Mouse (Mus musculus) kidney, embryonic 14.5 days (tissue): ENCODE results near the gene Hist1h3d. TPM values are rescaled to one million over a fixed set of nuclear protein-coding genes. Genes with fewer than 3 reads are reported as not detected.
"Not testable (repeated sequence)": the region's sequence is repeated elsewhere in the genome, so short reads cannot be mapped to it uniquely, and the experiment has no call there.

Experiments
- ATAC-seq: fragments of 200-750 bp; cut with Nextera tagmentation; 2 replicates; pipeline ENCODE4 v1.8.0; 2017; ENCODE audit warnings: moderate number of reproducible peaks, mild to moderate bottlenecking, moderate TSS enrichment, moderate library complexity; ENCODE audit not compliant: low FRiP score, low TSS enrichment
- H3K27ac ChIP-seq: fragments of 300-500 bp; sonication (generic); 2 replicates; pipeline ENCODE4 v1.5.1; 2014; ENCODE audit warnings: low read depth, mild to moderate bottlenecking, low read length, moderate library complexity, mixed read lengths
- H3K27me3 ChIP-seq: fragments of 300-500 bp; sonication (generic); 2 replicates; pipeline ENCODE4 v1.6.1; 2014; ENCODE audit warnings: mild to moderate bottlenecking, low read length; ENCODE audit not compliant: control insufficient read depth, insufficient read depth
- H3K36me3 ChIP-seq: fragments of 300-500 bp; sonication (generic); 2 replicates; pipeline ENCODE4 v1.6.1; 2014; ENCODE audit warnings: low read length, mixed read lengths; ENCODE audit not compliant: control insufficient read depth, insufficient read depth
- H3K4me1 ChIP-seq: fragments of 300-500 bp; sonication (generic); 2 replicates; pipeline ENCODE4 v1.6.1; 2014; ENCODE audit warnings: low read length, mixed read lengths; ENCODE audit not compliant: control insufficient read depth, insufficient read depth
- H3K4me2 ChIP-seq: fragments of 300-500 bp; sonication (generic); replicated peaks from 2 replicates; pipeline ENCODE4 v1.6.1; 2014; ENCODE audit warnings: low read depth, mild to moderate bottlenecking, low read length
- H3K4me3 ChIP-seq: fragments of 300-500 bp; sonication (generic); 2 replicates; pipeline ENCODE4 v1.5.1; 2014; ENCODE audit warnings: mild to moderate bottlenecking, low read length
- H3K9ac ChIP-seq: fragments of 300-500 bp; sonication (generic); 2 replicates; pipeline ENCODE4 v1.6.1; 2014; ENCODE audit warnings: low read depth, mild to moderate bottlenecking, low read length, moderate library complexity
- H3K9me3 ChIP-seq: fragments of 300-500 bp; sonication (generic); 2 replicates; pipeline ENCODE4 v1.6.1; 2016; ENCODE audit warnings: low read length; ENCODE audit not compliant: control insufficient read depth
- WGBS: fragments of 180-500 bp; shearing (Covaris S2); extraction: QIAGEN DNeasy Blood & Tissue Kit; methylation state at CpG from one replicate; pipeline ENCODE4 v1.1.7; 2014; 5-methylcytosine and 5-hydroxymethylcytosine counted together
- polyA plus RNA-seq: library from polyadenylated mRNA; unstranded; fragments of >200 nt; fragmentation: Nextera tagmentation; extraction: Ambion mirVana; gene quantifications from 2 replicates; pipeline ENCODE4 v1.2.1, GENCODE M21; 2014

The Hist1h3d gene
- polyA plus RNA-seq, 1 experiment from 2014 or later = 12.0 TPM

- Histone ChIP-seq H3K4me2 (no peak overlapping the region), H3K27me3 (no peaks in the 10 kb centered on the region), H3K9ac (no peak overlapping the region), H3K36me3 (no peaks in the 10 kb centered on the region), H3K4me3 (no peak overlapping the region), H3K9me3 (no peaks in the 10 kb centered on the region), H3K4me1 (peaks cover 13% of the 10 kb centered on the region), H3K27ac (0 out of 2 replicates have a peak overlapping the region, but pooled peaks have one; percentile 37)
- ATAC-seq = no peak
- 98% methylated on average over 1 of the region's 1 CpGs for WGBS
These were observed 2.3 kb downstream of the Hist1h3d start for GRCm38 (mm10) chr13:23577835-23578234.

DNA sequence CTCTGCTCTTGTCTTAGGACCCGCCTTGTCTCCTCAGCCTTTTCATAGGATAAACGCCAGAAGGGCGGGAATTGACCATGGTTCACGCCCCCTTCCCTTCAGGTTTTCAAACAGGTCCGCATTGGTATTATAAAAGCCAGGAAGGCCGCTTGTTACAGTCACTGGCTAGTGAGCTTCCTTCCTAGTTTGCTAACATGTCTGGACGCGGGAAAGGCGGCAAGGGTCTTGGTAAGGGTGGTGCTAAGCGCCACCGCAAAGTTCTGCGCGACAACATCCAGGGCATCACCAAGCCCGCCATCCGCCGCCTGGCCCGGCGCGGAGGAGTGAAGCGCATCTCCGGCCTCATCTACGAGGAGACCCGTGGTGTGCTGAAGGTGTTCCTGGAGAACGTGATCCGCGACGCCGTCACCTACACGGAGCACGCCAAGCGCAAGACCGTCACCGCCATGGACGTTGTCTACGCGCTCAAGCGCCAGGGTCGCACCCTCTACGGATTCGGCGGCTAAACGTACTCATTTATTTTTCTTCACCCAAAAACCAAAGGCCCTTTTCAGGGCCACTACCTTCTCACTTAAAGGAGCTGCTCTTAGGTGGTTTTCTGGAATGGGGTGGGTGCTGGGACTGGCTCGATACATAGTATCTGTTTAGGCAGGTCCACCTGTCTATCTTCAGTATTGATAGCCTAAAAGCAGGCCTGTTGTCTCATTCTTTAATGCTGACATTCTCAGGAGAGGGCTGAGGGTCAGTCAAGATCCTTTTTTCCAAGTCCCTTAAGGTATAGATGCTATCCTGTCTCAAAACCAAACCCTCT, 6.0 kb downstream of the Hist1h3d start, which contains the start of gene Hist1h4d:
Gene Hist1h4d, plus strand, starts transcription at position 191 of the 811 bp plus-strand sequence.
- Histone ChIP-seq H3K9me3 (no peaks in the 10 kb centered on the region), H3K4me1 (peaks cover 20% of the 10 kb centered on the region), H3K9ac (peak within 1 kb of the TSS; percentile 84), H3K27me3 (no peaks in the 10 kb centered on the region), H3K36me3 (no peaks in the 10 kb centered on the region), H3K27ac (peak within 1 kb of the TSS; percentile 97), H3K4me3 (peak within 1 kb of the TSS; percentile 56), H3K4me2 (peak within 1 kb of the TSS; percentile 81)
- ATAC-seq = peak; percentile 90
- WGBS = under 1% methylated on average over 43 of the region's 43 CpGs

DNA sequence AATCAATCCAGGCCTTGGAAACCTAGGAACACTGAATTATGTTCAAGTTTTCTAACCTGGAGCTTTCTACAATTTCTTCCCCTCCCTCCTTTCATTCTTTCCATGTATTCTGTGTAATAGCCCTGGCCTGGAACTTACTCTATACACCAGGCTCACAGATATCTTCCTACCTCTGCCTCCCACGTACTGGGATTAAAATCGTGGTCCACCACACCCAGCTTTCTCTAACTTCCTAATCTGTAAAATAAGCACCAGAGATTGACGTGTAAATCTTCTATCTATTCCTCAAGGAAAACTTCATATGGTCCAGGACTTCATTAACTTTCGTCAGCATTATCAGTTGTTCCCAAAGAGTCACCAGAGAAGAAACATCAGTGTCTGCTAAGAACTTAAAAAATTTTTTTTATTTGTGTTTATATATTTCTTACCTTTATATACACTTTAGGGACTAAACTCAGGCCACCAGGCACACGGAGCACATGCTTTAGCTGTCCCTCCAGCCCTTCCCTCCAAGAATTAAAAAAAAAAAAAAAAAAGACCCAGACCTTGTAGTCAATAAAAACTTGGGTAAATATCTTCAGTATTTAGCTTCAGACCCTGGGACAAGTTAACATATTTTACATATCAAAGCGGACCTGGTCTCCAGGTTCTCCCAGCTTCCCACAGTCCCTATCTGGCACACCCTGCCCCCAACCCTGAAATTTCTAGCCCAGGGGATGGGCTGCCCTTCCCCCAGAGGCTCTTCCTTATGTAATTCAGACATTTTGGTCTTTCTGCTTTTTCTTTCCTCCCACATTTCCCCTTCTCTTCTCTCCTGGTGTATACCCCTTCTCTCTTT, 6.9 kb downstream of the Hist1h3d start:
- ATAC-seq = no peak
- WGBS = 12% methylated on average over 6 of the region's 6 CpGs
- Histone ChIP-seq H3K4me3 (peak overlapping the region; percentile 56), H3K9ac (peak overlapping the region; percentile 84), H3K4me2 (peak overlapping the region; percentile 81), H3K4me1 (peaks cover 17% of the 10 kb centered on the region), H3K27me3 (no peaks in the 10 kb centered on the region), H3K9me3 (no peaks in the 10 kb centered on the region), H3K36me3 (no peaks in the 10 kb centered on the region), H3K27ac (peak overlapping the region; percentile 97)

DNA sequence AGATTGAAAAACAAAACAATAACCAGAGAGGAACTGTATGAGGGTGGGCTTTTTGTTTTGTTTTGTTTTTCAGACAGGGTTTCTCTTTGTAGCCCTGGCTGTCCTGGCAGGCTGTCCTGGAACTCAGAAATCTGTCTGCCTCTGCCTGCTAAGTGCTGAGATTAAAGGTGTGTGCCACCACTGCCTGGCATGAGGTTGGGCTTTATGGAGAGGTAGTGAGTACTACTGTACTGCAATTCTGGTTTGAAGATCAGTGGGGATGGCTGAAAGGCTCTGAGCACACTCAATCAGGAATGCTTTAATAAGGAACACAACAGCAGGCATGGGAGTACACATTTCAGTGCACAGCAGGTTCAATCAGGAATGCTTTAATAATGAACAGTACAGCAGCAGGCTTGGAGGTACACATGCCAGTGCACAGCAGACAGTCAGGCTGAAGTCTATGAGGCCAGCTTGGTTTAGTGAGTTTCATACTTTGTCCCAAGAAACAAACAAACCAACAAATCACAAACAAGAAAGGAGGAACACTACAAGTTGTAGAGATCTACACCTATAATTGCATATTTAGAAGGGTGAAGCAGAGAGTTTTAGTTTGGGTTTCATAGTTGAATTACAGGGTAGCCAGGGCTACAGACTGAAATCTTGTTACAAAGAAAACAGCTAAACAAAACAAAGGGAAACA, 8.0 kb downstream of the Hist1h3d start:
- H3K4me2 ChIP-seq = no peak overlapping the region
- no peak overlapping the region for H3K4me3 ChIP-seq
- no peaks in the 10 kb centered on the region for H3K36me3 ChIP-seq
- ATAC-seq = no peak
- H3K27ac ChIP-seq = peak overlapping the region; percentile 97
- no peaks in the 10 kb centered on the region for H3K9me3 ChIP-seq
- H3K27me3 ChIP-seq = no peaks in the 10 kb centered on the region
- H3K9ac ChIP-seq = no peak overlapping the region; the same call in 1 of the 2 replicates
- H3K4me1 ChIP-seq = peaks cover 17% of the 10 kb centered on the region

DNA sequence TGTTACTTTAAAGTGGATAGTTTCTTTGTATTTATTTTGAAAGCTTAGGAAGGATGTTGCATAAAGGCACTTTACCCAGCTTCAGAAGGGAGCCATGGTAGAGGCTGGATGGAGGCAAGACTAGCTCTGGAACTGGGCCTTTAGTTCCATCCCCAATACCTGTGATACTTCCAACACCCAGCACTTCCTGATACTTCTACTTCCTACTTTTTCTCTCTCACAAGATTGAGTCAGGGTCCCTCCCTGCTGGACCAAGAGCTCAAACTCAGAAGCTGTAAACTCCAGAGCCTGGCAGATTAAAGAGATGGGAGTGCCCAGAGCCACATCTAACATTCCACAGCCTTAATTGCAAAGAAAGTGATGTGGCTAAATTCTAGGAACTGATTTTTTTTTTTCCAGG, 8.8 kb downstream of the Hist1h3d start:
- Histone ChIP-seq H3K27me3 (no peaks in the 10 kb centered on the region), H3K36me3 (no peaks in the 10 kb centered on the region), H3K4me1 (peaks cover 17% of the 10 kb centered on the region), H3K4me3 (peak overlapping the region; percentile 44), H3K9ac (peak overlapping the region; percentile 71), H3K4me2 (peak overlapping the region; percentile 60), H3K27ac (peak overlapping the region; percentile 93), H3K9me3 (no peaks in the 10 kb centered on the region)
- ATAC-seq = no peak

- Histone ChIP-seq H3K4me2 (peak overlapping the region; percentile 60), H3K27ac (peak overlapping the region; percentile 93), H3K9ac (peak overlapping the region; percentile 71), H3K4me3 (peak overlapping the region; percentile 44), H3K36me3 (no peaks in the 10 kb centered on the region), H3K27me3 (no peaks in the 10 kb centered on the region), H3K4me1 (peaks cover 17% of the 10 kb centered on the region), H3K9me3 (no peaks in the 10 kb centered on the region)
- WGBS = under 1% methylated on average over 21 of the region's 21 CpGs
- no peak for ATAC-seq
These were observed 9.5 kb downstream of the Hist1h3d start for GRCm38 (mm10) chr13:23585029-23585441.

- Histone ChIP-seq H3K4me3 (peak overlapping the region; percentile 44), H3K9ac (peak overlapping the region; percentile 71), H3K4me2 (peak overlapping the region; percentile 60), H3K27ac (peak overlapping the region; percentile 93), H3K4me1 (peaks cover 17% of the 10 kb centered on the region)
- not testable (repeated sequence) for H3K36me3 ChIP-seq, H3K27me3 ChIP-seq, H3K9me3 ChIP-seq
- ATAC-seq = peak; percentile 87
- WGBS = under 1% methylated on average over 19 of the region's 36 CpGs
These were observed 10.0 kb downstream of the Hist1h3d start for GRCm38 (mm10) chr13:23585442-23586098.

DNA sequence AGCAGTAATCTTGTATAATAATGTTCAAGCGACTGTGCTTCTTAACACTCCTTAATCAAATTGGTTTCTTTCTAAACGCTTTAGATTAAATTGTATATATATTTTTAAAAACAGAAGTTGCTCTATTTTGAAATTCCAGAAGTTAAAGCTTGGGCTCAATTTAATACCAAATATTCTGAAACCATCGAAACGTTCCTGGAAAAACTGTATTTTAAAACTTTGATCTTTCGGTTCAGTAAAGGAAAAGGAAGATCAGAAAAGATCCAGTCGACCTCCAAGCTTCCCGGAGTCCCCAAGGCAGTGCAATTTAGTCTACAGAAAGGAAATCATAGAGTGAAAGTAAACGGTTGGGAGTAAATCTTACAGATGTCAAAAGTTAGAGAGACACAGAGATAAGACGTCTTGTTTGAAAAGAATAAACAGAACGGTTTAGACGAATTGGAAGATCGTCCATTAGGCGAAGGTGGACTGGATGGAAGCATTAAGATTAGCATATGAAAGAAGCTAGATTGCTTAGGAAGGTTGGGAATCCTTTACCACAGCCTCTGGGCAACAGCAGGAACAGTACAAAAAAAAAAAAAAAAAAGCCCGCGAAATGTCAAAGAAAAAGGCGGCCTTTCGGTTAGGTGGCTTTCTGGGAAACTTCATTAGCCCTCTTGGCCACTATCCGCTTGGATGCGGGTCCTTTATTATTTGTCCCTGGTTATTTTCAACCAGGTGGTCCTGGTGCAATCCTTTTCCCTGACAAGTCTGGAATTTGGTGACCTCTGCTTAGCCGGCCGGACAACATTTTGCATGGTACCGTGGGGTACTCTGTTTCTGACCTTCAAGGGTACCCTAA, 10.8 kb downstream of the Hist1h3d start:
- no peaks in the 10 kb centered on the region for H3K36me3 ChIP-seq
- no peaks in the 10 kb centered on the region for H3K9me3 ChIP-seq
- H3K4me3 ChIP-seq = peak overlapping the region; percentile 44
- H3K4me1 ChIP-seq = peaks cover 12% of the 10 kb centered on the region
- WGBS = 2% methylated on average over 22 of the region's 22 CpGs
- H3K4me2 ChIP-seq = peak overlapping the region; percentile 59
- H3K9ac ChIP-seq = peak overlapping the region; percentile 63
- ATAC-seq = no peak
- no peaks in the 10 kb centered on the region for H3K27me3 ChIP-seq
- H3K27ac ChIP-seq = peak overlapping the region; percentile 98
